Mouse (Mus musculus) lung, embryonic 16.5 days (tissue): ENCODE measurements at regions not wholly inside any gene's neighbourhood (a gene's known extent, or its start where the extent isn't known, plus 50 kb on each side); places are given as distances from the start of the nearest gene placed in this dataset.
A peak's percentile ranks its signal among the peaks of the same experiment; 100 is the strongest.

Experiments
- ATAC-seq: fragments of 200-750 bp; cut with Nextera tagmentation; 2 replicates; pipeline ENCODE4 v1.8.0; 2017; ENCODE audit warnings: low read depth, mild to moderate bottlenecking, moderate library complexity
- H3K27ac ChIP-seq: fragments of 300-500 bp; sonication (generic); 2 replicates; pipeline ENCODE4 v1.5.1; 2014; ENCODE audit warnings: mild to moderate bottlenecking, control low read depth, low read length
- H3K27me3 ChIP-seq: fragments of 300-500 bp; sonication (generic); 2 replicates; pipeline ENCODE4 v1.6.1; 2014; ENCODE audit warnings: low read depth, low read length, mixed read lengths; ENCODE audit not compliant: control insufficient read depth, insufficient read depth
- H3K36me3 ChIP-seq: fragments of 300-500 bp; sonication (generic); 2 replicates; pipeline ENCODE4 v1.6.1; 2014; ENCODE audit warnings: low read length; ENCODE audit not compliant: control insufficient read depth, insufficient read depth
- H3K4me1 ChIP-seq: fragments of 300-500 bp; sonication (generic); replicated peaks from 2 replicates; pipeline ENCODE4 v1.6.1; 2014; ENCODE audit warnings: low read length, mixed read lengths; ENCODE audit not compliant: control insufficient read depth, insufficient read depth
- H3K4me2 ChIP-seq: fragments of 300-500 bp; sonication (generic); 2 replicates; pipeline ENCODE4 v1.6.1; 2014; ENCODE audit warnings: low read depth, low read length, control low read depth
- H3K4me3 ChIP-seq: fragments of 300-500 bp; sonication (generic); 2 replicates; pipeline ENCODE4 v1.5.1; 2014; ENCODE audit warnings: mild to moderate bottlenecking, low read length, control low read depth
- H3K9ac ChIP-seq: fragments of 300-500 bp; sonication (generic); 2 replicates; pipeline ENCODE4 v1.6.1; 2014; ENCODE audit warnings: low read length, control low read depth
- H3K9me3 ChIP-seq: fragments of 300-500 bp; sonication (generic); 2 replicates; pipeline ENCODE4 v1.6.1; 2016; ENCODE audit warnings: low read length; ENCODE audit not compliant: control insufficient read depth
- WGBS: fragments of 180-500 bp; shearing (Covaris S2); extraction: QIAGEN DNeasy Blood & Tissue Kit; methylation state at CpG from one replicate; pipeline ENCODE4 v1.1.7; 2014; 5-methylcytosine and 5-hydroxymethylcytosine counted together

GRCm38 (mm10) chr8:77987237-77987636 lies 225.9 kb upstream of the Ttc29 start:
- no peak overlapping the region for H3K4me3 ChIP-seq
- no peaks in the 10 kb centered on the region for H3K27me3 ChIP-seq
- no peaks in the 10 kb centered on the region for H3K36me3 ChIP-seq
- ATAC-seq: no peak
- H3K9ac ChIP-seq: no peak overlapping the region
- H3K4me2 ChIP-seq: no peak overlapping the region
- H3K4me1 ChIP-seq: peaks cover 9% of the 10 kb centered on the region
- peak overlapping the region; percentile 75 for H3K27ac ChIP-seq
- H3K9me3 ChIP-seq: no peaks in the 10 kb centered on the region

GRCm38 (mm10) chr8:77988291-77989056 lies 224.6 kb upstream of the Ttc29 start:
- H3K27me3 ChIP-seq: no peaks in the 10 kb centered on the region
- peak overlapping the region; percentile 75 for H3K27ac ChIP-seq
- H3K9me3 ChIP-seq: no peaks in the 10 kb centered on the region
- H3K4me2 ChIP-seq: no peak overlapping the region
- H3K4me1 ChIP-seq: peaks cover 9% of the 10 kb centered on the region
- ATAC-seq: peak; percentile 85
- H3K4me3 ChIP-seq: no peak overlapping the region
- no peaks in the 10 kb centered on the region for H3K36me3 ChIP-seq
- H3K9ac ChIP-seq: no peak overlapping the region
- 34% methylated on average over 8 of the region's 8 CpGs for WGBS

DNA sequence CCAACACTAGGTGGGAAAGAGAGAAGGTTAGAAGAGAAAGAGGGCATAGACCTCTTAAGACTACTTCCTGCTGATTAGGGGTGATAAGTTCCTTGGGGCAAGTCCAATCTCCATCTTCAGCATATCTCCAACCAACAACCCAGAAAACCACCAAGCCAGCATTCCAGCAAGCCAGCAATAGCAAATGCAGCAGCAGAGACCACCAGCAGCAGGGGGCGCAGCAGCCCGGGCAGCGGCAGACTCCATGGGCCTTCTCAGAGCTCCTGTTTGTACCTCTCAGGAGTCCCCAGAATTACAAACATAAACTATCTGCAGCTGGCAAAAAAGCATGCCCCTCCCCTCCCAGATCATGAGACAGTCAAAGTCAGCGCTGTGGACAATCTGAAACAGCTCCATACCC lies 222.0 kb upstream of the Ttc29 start:
- Histone ChIP-seq H3K9me3 (no peaks in the 10 kb centered on the region), H3K36me3 (no peaks in the 10 kb centered on the region), H3K4me1 (peaks cover 5% of the 10 kb centered on the region), H3K27me3 (no peaks in the 10 kb centered on the region), H3K27ac (no peak overlapping the region), H3K4me3 (no peak overlapping the region), H3K4me2 (no peak overlapping the region), H3K9ac (no peak overlapping the region)
- 47% methylated on average over 4 of the region's 4 CpGs for WGBS
- ATAC-seq: no peak

DNA sequence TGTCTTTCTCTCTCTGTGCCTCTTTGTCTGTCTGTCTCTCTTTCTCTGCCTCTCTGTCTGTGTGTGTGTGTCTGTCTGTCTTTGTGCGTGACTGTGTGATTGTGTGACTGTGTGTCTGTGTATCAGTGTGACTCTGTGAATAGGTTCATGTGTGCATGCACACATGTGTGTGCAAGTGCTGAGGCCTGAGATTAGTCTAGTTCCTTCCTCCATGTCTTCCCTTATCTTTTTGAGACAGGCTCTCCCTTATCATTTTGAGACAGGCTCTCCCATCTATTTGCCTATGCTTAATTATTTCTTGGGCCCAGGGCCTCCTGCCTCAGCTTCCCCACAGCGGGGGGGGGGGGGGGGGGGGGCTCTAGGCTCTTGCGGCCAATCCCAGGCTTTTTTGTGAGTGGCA lies 212.8 kb upstream of the Ttc29 start:
- no peak for ATAC-seq
- H3K4me2 ChIP-seq: no peak overlapping the region
- 70% methylated on average over 3 of the region's 3 CpGs for WGBS
- no peak overlapping the region for H3K4me3 ChIP-seq
- H3K9ac ChIP-seq: no peak overlapping the region
- H3K27me3 ChIP-seq: no peaks in the 10 kb centered on the region
- H3K9me3 ChIP-seq: no peaks in the 10 kb centered on the region
- H3K36me3 ChIP-seq: no peaks in the 10 kb centered on the region
- H3K4me1 ChIP-seq: peaks cover 7% of the 10 kb centered on the region; the same call in 1 of the 2 replicates
- H3K27ac ChIP-seq: no peak overlapping the region

GRCm38 (mm10) chr8:78001656-78002055 lies 211.4 kb upstream of the Ttc29 start:
- ATAC-seq: peak; percentile 43
- Histone ChIP-seq H3K4me1 (peaks cover 7% of the 10 kb centered on the region; the same call in 1 of the 2 replicates), H3K4me3 (no peak overlapping the region), H3K27ac (peak overlapping the region; percentile 16), H3K27me3 (no peaks in the 10 kb centered on the region), H3K36me3 (no peaks in the 10 kb centered on the region), H3K4me2 (no peak overlapping the region), H3K9me3 (no peaks in the 10 kb centered on the region), H3K9ac (no peak overlapping the region)
- 21% methylated on average over 5 of the region's 5 CpGs for WGBS

- ATAC-seq: peak; percentile 63
- Histone ChIP-seq H3K36me3 (no peaks in the 10 kb centered on the region), H3K4me2 (no peak overlapping the region), H3K9me3 (no peaks in the 10 kb centered on the region), H3K4me1 (peaks cover 7% of the 10 kb centered on the region; the same call in 1 of the 2 replicates), H3K27ac (peak overlapping the region; percentile 16), H3K9ac (0 out of 2 replicates have a peak overlapping the region, but pooled peaks have one; percentile 19), H3K27me3 (no peaks in the 10 kb centered on the region), H3K4me3 (no peak overlapping the region)
- WGBS: 18% methylated on average over 3 of the region's 3 CpGs
Observed at GRCm38 (mm10) chr8:78002071-78002470, 211.0 kb upstream of the Ttc29 start.

- Histone ChIP-seq H3K27me3 (no peaks in the 10 kb centered on the region), H3K4me2 (no peak overlapping the region), H3K4me3 (no peak overlapping the region), H3K9ac (no peak overlapping the region), H3K27ac (peak overlapping the region; percentile 28), H3K4me1 (peaks cover 7% of the 10 kb centered on the region; the same call in 1 of the 2 replicates), H3K9me3 (no peaks in the 10 kb centered on the region), H3K36me3 (no peaks in the 10 kb centered on the region)
- ATAC-seq: peak; percentile 74
- 11% methylated on average over 10 of the region's 10 CpGs for WGBS
Observed at GRCm38 (mm10) chr8:78003888-78004543, 209.1 kb upstream of the Ttc29 start.

DNA sequence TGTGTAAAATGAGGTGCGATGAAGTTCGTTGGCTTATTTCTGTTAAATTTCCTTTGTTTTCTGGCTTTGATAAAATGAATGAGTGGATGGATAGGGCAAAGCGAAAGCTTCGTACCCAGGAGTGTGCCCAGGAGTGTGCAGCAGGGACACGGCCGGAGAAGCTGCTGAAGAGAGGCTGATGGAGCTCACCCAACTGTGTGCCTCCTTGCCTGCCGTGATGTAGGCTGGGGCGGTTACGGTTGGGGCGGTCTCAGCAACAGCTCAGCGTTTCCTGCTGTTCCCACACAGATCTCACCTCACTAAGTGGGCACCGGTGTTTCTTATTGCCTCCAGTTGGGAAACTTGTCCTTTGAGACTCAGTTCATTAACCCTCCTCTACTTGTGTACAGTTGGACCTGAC lies 208.2 kb upstream of the Ttc29 start:
- Histone ChIP-seq H3K4me2 (no peak overlapping the region), H3K27ac (no peak overlapping the region), H3K27me3 (no peaks in the 10 kb centered on the region), H3K9ac (no peak overlapping the region), H3K36me3 (no peaks in the 10 kb centered on the region), H3K4me1 (peaks cover 7% of the 10 kb centered on the region; the same call in 1 of the 2 replicates), H3K4me3 (no peak overlapping the region), H3K9me3 (no peaks in the 10 kb centered on the region)
- 74% methylated on average over 12 of the region's 12 CpGs for WGBS
- no peak for ATAC-seq

DNA sequence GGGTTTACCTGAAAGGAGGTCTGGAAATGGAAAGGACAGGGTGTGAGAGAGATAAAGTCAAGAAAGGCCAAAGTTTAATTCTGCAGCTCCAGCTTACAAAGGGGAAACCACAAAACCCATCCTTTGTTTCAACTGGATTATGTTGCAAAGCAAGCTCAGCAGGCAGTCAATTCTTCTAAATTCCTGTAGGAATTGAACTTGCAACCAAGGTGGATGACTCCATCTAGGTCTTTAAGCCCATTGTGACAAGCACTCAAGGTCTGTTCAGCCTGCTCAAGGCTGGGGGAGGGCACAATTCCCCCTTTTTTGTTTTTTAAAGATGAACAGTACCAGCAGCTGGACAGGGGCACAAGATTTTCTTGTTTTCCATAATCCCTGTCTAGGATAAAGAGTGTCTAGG lies 200.0 kb upstream of the Ttc29 start:
- H3K4me1 ChIP-seq: no peaks in the 10 kb centered on the region
- no peak overlapping the region for H3K27ac ChIP-seq
- no peak for ATAC-seq
- H3K4me3 ChIP-seq: no peak overlapping the region
- no peaks in the 10 kb centered on the region for H3K36me3 ChIP-seq
- H3K4me2 ChIP-seq: no peak overlapping the region
- no peaks in the 10 kb centered on the region for H3K27me3 ChIP-seq
- H3K9me3 ChIP-seq: no peaks in the 10 kb centered on the region
- H3K9ac ChIP-seq: no peak overlapping the region
